In genomic region chr1:38664777-38665176, GRCm38 (mm10) we compare ENCODE assay signal across 8 mouse cellular contexts. TPM values are rescaled to one million over a fixed set of nuclear protein-coding genes. Genes with fewer than 3 reads are reported as not detected.
DNase-seq lines count a peak whose midpoint lies in the region; TF ChIP-seq lines count a peak whose summit lies in the region.

TSS of gene Aff3 (minus strand) at chr1:38664955.

- no peaks in the 10 kb centered on the region for H3K36me3 ChIP-seq in limb, embryonic 10.5 days

- H3K9me3 ChIP-seq in limb, embryonic 10.5 days (replicated peaks) = no peaks in the 10 kb centered on the region

- H3K27ac ChIP-seq in embryonic fibroblast, embryonic 13.5 days (ENCODE audit: insufficient read depth, low read length) = no peak within 1 kb of the TSS
- no peak within 1 kb of the TSS; the same call in 1 of the 2 replicates for H3K27ac ChIP-seq in limb, embryonic 10.5 days

- H3K4me3 ChIP-seq in embryonic fibroblast, embryonic 13.5 days (ENCODE audit: insufficient read depth, low read length) = no peak within 1 kb of the TSS
- no peak within 1 kb of the TSS for H3K4me3 ChIP-seq in limb, embryonic 10.5 days

- no peaks in the 10 kb centered on the region for H3K27me3 ChIP-seq in limb, embryonic 10.5 days (ENCODE audit: low read depth, poor library complexity, severe bottlenecking)

- no peak for DNase-seq in left cerebral cortex, adult 18-20 months (ENCODE audit: low spot score in 2 of 2)
- no peak for DNase-seq in left cerebral cortex, adult 11 months (ENCODE audit: low spot score)
- no peak for DNase-seq in limb, embryonic 10.5 days (ENCODE audit: low spot score)
- DNase-seq in naive thymus-derived CD4-positive, alpha-beta T cell, adult 2 months (ENCODE audit: low read depth) = peak; percentile 73
- no peak for DNase-seq in embryo, embryonic 10.5 days (ENCODE audit: low spot score)
- no peak for DNase-seq in retina, embryonic 14.5 days (ENCODE audit: low spot score)
- DNase-seq in gastrocnemius, adult 8-10 months (ENCODE audit: low spot score in 2 of 2) = no peak

- H3K4me1 ChIP-seq in embryonic fibroblast, embryonic 13.5 days (ENCODE audit: control insufficient read depth, insufficient read depth, low read length) = 0 out of 2 replicates have a peak, but pooled peaks cover 3% of the 10 kb centered on the region
- H3K4me1 ChIP-seq in limb, embryonic 10.5 days = peaks cover 47% of the 10 kb centered on the region

- 92% methylated on average over 13 of the region's 13 CpGs for WGBS in limb, embryonic 10.5 days

- no peak for TF ChIP-seq CTCF in embryonic fibroblast, embryonic 13.5 days (IDR thresholded peaks at IDR 0.05; ENCODE audit: borderline replicate concordance, insufficient read depth, low read length)

- no peak for TF ChIP-seq POLR2A in embryonic fibroblast, embryonic 13.5 days (IDR thresholded peaks at IDR 0.05; ENCODE audit: low read depth, low read length)

RNA-seq across cellular contexts. Expression of gene Aff3, which starts in this region (rescaled TPM):
- 100 to 1,000 TPM; 103 to 107 TPM for total RNA-seq in left cerebral cortex, adult 18-20 months (2021)
- polyA plus RNA-seq in embryonic fibroblast, embryonic 13.5 days (2011; ENCODE audit: insufficient read length, low read depth, missing spikeins) = 8.1 and 20.0 TPM in 2 replicates
- 33.9 and 38.8 TPM in 2 replicates for polyA plus RNA-seq in limb, embryonic 10.5 days (2016; fragmentation: Nextera tagmentation; extraction: Ambion mirVana)
- 1 to 10 TPM; 1.0 to 6.1 (median 1.3) TPM for total RNA-seq in gastrocnemius, adult 8-10 months (2022)

Comparison
In these comparisons a context has a peak if more than half of its experiments do, and no peak if none do; other contexts are left out.
1. RNA of gene Aff3 (total RNA-seq): 103 to 107 TPM in left cerebral cortex, adult 18-20 months; 1.0 to 6.1 TPM in gastrocnemius, adult 8-10 months; every median in the first group is over 10 times any median in the second.